Mouse (Mus musculus): ENCODE measurements around the gene Kmt5b. TPM values are rescaled to one million over a fixed set of nuclear protein-coding genes. Genes with fewer than 3 reads are reported as not detected.

The Kmt5b gene
- total and polyA plus RNA-seq, 3 experiments: 14.9 to 23.9 TPM; not detected in 1

DNA sequence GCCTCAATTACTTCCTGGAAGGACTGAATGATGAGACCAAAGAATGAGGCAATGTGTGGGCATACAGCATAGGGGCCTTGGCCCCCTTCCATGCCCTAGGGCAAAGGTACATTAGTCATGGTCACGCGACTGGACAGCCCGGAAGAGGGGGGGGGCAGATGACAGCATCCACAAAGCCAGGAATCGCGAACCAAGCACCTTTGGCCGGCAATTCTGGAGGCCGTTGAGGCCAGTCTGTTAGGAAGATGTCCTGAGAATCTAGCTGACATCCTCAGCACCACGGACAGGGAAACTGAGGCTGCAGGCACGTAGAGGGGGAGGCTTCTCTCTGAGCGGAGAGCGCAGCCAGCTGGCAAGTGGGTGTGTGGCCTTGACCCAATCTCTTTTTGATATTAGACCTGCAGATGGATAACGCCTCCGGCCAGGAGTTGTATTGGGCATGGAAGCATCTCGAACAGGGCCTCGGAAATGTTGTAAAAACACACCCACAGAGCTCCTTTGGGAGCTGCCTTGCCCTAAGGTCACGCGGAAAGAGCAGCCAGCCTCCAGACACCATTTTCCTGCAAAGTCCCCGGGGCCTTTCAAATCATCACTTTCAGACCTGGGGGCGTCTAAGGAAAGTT lies 83.7 kb downstream of the Kmt5b start:
- Histone ChIP-seq H3K9me3 (replicated peaks; ENCODE audit: insufficient read depth, low read length) (no peaks in the 10 kb centered on the region), H3K9ac (ENCODE audit: control insufficient read depth, low read depth, low read length, poor library complexity, severe bottlenecking) (peak overlapping the region; percentile 61), H3K36me3 (ENCODE audit: control insufficient read depth in 1 of 2, insufficient read depth in 2 of 2, low read length in 2 of 2) (peaks cover 0 to 11% of the 10 kb centered on the region in 2 experiments; a peak in 2 of 4 replicates), H3K27me3 (ENCODE audit: control insufficient read depth in 1 of 2, insufficient read depth in 2 of 2, low read length in 2 of 2) (no peaks in the 10 kb centered on the region), H3K79me2 (ENCODE audit: control insufficient read depth, insufficient read depth, low read length, poor library complexity) (peaks cover 14% of the 10 kb centered on the region), H3K27ac (ENCODE audit: control insufficient read depth, low read depth, low read length) (no peak overlapping the region), H3K4me3 (ENCODE audit: control insufficient read depth in 1 of 2, insufficient read depth in 1 of 2, low read depth in 2 of 2, low read length in 2 of 2) (peak overlapping the region; percentile 70 to 84), H3K4me1 (ENCODE audit: control insufficient read depth in 1 of 2, insufficient read depth in 2 of 2, low read length in 2 of 2) (peaks cover 0 to 4% of the 10 kb centered on the region in 2 experiments; a peak in 1 of 4 replicates)
- peak; percentile 74 for DNase-seq (ENCODE audit: low read depth, low spot score)
- TF ChIP-seq NRF1 (IDR thresholded peaks at IDR 0.05; ENCODE audit: insufficient read depth, low read depth, low read length, poor library complexity, severe bottlenecking) (no peak), JUND (IDR thresholded peaks at IDR 0.05; ENCODE audit: low read depth, low read length) (no peak), MXI1 (IDR thresholded peaks at IDR 0.05; ENCODE audit: low read depth, low read length) (peak; percentile 92), GABPA (IDR thresholded peaks at IDR 0.05; ENCODE audit: low read depth, low read length) (no peak), RAD21 (IDR thresholded peaks at IDR 0.05; ENCODE audit: low read depth, low read length) (peak; percentile 13), ZC3H11A (IDR thresholded peaks at IDR 0.05; ENCODE audit: low read depth, low read length) (no peak), BHLHE40 (IDR thresholded peaks at IDR 0.05; ENCODE audit: borderline replicate concordance, low read depth, low read length) (no peak), POLR2AphosphoS5 (IDR thresholded peaks at IDR 0.05; ENCODE audit: borderline replicate concordance, low read depth, low read length) (no peak), SIN3A (IDR thresholded peaks at IDR 0.05; ENCODE audit: low read length) (peak; percentile 98), CTCF (IDR thresholded peaks at IDR 0.05 in 2 of 3, conservative IDR thresholded peaks at IDR 0.05 in 1 of 3; ENCODE audit: control insufficient read depth in 1 of 3, insufficient read depth in 1 of 3, low read depth in 2 of 3, low read length in 3 of 3, poor library complexity in 1 of 3, severe bottlenecking in 1 of 3) (0 out of 6 replicates have a peak, but pooled peaks of 1 of the 3 experiments have one; percentile 10), KAT2A (conservative IDR thresholded peaks at IDR 0.05; ENCODE audit: low read depth, low read length) (no peak), MAZ (IDR thresholded peaks at IDR 0.05; ENCODE audit: low read depth, low read length) (no peak), TBP (IDR thresholded peaks at IDR 0.05; ENCODE audit: low read depth, low read length) (no peak), CHD1 (IDR thresholded peaks at IDR 0.05; ENCODE audit: low read depth, low read length) (no peak), ZKSCAN1 (IDR thresholded peaks at IDR 0.05; ENCODE audit: low read depth, low read length) (no peak)

DNA sequence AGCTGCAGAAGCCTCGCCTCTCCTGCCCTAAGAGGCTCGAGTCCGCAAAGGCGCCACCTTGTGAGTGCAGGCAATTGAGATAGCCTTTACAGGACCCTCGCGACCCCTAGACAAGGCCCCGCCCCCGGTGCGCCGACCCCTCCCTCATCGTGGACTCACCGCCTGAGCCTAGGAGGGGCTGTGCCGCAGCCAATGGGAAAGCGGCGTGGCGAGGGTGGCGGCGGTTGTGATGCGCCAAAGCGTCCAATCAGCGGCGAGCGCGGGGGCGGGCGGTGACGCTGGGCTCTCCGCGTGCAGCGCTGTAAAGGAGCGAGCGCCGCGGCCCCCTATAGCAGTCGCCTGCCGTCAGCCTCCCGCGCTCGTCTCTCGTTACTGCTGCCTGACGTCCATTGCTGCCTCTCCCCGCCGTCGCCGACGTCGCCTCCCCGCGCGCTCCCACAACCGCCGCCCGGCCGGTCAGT lies 84.3 kb downstream of the Kmt5b start, which contains the start of gene Chka:
Chka (plus strand) TSS at position 272 of the 461 bp plus-strand sequence.
- H3K4me3 ChIP-seq (ENCODE audit: control insufficient read depth in 1 of 2, insufficient read depth in 1 of 2, low read depth in 2 of 2, low read length in 2 of 2): peak within 1 kb of the TSS; percentile 90 to 97
- H3K4me1 ChIP-seq (ENCODE audit: control insufficient read depth in 1 of 2, insufficient read depth in 2 of 2, low read length in 2 of 2): peaks cover 0 to 4% of the 10 kb centered on the region in 2 experiments; a peak in 1 of 4 replicates
- peak; percentile 97 for DNase-seq (ENCODE audit: low read depth, low spot score)
- H3K9ac ChIP-seq (ENCODE audit: control insufficient read depth, low read depth, low read length, poor library complexity, severe bottlenecking): peak within 1 kb of the TSS; percentile 95
- peaks cover 14% of the 10 kb centered on the region for H3K79me2 ChIP-seq (ENCODE audit: control insufficient read depth, insufficient read depth, low read length, poor library complexity)
- peak within 1 kb of the TSS; percentile 78 for H3K27ac ChIP-seq (ENCODE audit: control insufficient read depth, low read depth, low read length)
- H3K27me3 ChIP-seq (ENCODE audit: control insufficient read depth in 1 of 2, insufficient read depth in 2 of 2, low read length in 2 of 2): no peaks in the 10 kb centered on the region
- no peaks in the 10 kb centered on the region for H3K9me3 ChIP-seq (replicated peaks; ENCODE audit: insufficient read depth, low read length)
- H3K36me3 ChIP-seq (ENCODE audit: control insufficient read depth in 1 of 2, insufficient read depth in 2 of 2, low read length in 2 of 2): peaks cover 0 to 11% of the 10 kb centered on the region in 2 experiments; a peak in 2 of 4 replicates
- TF ChIP-seq MYC (IDR thresholded peaks at IDR 0.05; ENCODE audit: low read depth, low read length): no peak
- no peak for TF ChIP-seq MEF2A (IDR thresholded peaks at IDR 0.05; ENCODE audit: extremely low read depth, insufficient replicate concordance, low read depth, low read length, poor library complexity, severe bottlenecking)
- peak; percentile 93 for TF ChIP-seq MAX (IDR thresholded peaks at IDR 0.05; ENCODE audit: low read length)
- no peak; the same call in 1 of the 2 replicates for TF ChIP-seq SIN3A (IDR thresholded peaks at IDR 0.05; ENCODE audit: low read length)
- TF ChIP-seq TCF12 (IDR thresholded peaks at IDR 0.05; ENCODE audit: low read depth, low read length): peak; percentile 73
- TF ChIP-seq CTCF (IDR thresholded peaks at IDR 0.05 in 2 of 3, conservative IDR thresholded peaks at IDR 0.05 in 1 of 3; ENCODE audit: control insufficient read depth in 1 of 3, insufficient read depth in 1 of 3, low read depth in 2 of 3, low read length in 3 of 3, poor library complexity in 1 of 3, severe bottlenecking in 1 of 3): no peak
- TF ChIP-seq EP300 (IDR thresholded peaks at IDR 0.05; ENCODE audit: low read depth in 1 of 2, low read length in 2 of 2): no peak
- TF ChIP-seq NRF1 (IDR thresholded peaks at IDR 0.05; ENCODE audit: insufficient read depth, low read depth, low read length, poor library complexity, severe bottlenecking): no peak
- peak; percentile 84 for TF ChIP-seq MXI1 (IDR thresholded peaks at IDR 0.05; ENCODE audit: low read depth, low read length)
- no peak for TF ChIP-seq JUND (IDR thresholded peaks at IDR 0.05; ENCODE audit: low read depth, low read length)
- TF ChIP-seq UBTF (IDR thresholded peaks at IDR 0.05; ENCODE audit: borderline replicate concordance, insufficient read depth, low read depth, low read length): peak; percentile 85; the same call in 1 of the 2 replicates
- TF ChIP-seq ETS1 (IDR thresholded peaks at IDR 0.05; ENCODE audit: low read depth, low read length): no peak
- TF ChIP-seq CHD2 (IDR thresholded peaks at IDR 0.05; ENCODE audit: low read length): no peak
- TF ChIP-seq RCOR1 (IDR thresholded peaks at IDR 0.05; ENCODE audit: low read depth, low read length): no peak
- no peak for TF ChIP-seq POLR2AphosphoS5 (IDR thresholded peaks at IDR 0.05; ENCODE audit: borderline replicate concordance, low read depth, low read length)
- peak; percentile 62; the same call in 1 of the 2 replicates for TF ChIP-seq TBP (IDR thresholded peaks at IDR 0.05; ENCODE audit: low read depth, low read length)
- TF ChIP-seq MAZ (IDR thresholded peaks at IDR 0.05; ENCODE audit: low read depth, low read length): peak; percentile 87
- no peak for TF ChIP-seq MAFK (IDR thresholded peaks at IDR 0.05; ENCODE audit: borderline replicate concordance, low read depth, low read length)
- TF ChIP-seq ZNF384 (IDR thresholded peaks at IDR 0.05; ENCODE audit: low read depth, low read length): no peak
- TF ChIP-seq ELF1 (IDR thresholded peaks at IDR 0.05; ENCODE audit: low read depth, low read length): no peak
